Mouse (Mus musculus) MEL-GATA-1-ER (cell line): ENCODE results near the gene Adap1.

Source experiments
- DNase-seq: peaks from one replicate; pipeline ENCODE4 v3.0.0-alpha.2; 2012; ENCODE audit warnings: low read depth; ENCODE audit errors: extremely low read depth

Gene Adap1

DNA sequence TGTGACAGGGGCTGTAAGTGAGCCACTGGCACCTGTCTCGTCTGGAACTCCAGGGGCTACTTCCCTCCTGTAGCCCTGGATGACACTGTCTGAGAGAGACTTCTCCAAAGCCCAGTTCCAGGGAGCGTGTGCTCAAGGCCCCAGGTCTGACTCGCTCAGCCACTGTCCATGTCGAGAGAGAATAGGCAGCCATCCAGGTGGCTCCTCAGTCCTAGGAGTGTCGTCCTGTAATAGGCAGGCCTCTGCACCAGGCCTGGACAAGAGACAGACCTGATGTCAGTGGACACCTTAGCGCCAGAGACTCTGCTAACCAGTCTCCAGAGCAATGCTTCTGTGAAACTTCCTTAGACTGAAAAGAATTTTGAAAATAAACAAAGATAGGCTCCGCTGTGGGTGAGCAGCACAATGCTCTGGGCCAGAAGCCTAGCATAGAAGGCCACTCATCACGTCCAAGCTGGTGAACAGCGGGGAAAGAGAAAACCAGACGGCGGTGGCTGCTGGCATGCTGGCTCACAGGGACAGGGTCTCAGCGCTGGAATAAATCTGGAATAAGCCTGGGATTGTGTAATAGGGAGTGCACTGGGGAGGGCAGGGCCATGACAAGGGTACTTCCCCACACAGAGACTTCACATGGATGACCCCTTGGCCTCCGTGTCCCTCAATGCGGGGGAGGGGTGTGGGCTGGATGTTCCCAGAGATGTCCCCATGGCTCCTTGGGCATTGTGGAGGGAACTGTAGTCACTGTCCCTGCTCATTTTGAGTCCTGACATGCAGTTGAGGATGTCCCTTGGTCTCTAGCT lies 39.1 kb downstream of the Adap1 start:
- DNase-seq = no peak

DNA sequence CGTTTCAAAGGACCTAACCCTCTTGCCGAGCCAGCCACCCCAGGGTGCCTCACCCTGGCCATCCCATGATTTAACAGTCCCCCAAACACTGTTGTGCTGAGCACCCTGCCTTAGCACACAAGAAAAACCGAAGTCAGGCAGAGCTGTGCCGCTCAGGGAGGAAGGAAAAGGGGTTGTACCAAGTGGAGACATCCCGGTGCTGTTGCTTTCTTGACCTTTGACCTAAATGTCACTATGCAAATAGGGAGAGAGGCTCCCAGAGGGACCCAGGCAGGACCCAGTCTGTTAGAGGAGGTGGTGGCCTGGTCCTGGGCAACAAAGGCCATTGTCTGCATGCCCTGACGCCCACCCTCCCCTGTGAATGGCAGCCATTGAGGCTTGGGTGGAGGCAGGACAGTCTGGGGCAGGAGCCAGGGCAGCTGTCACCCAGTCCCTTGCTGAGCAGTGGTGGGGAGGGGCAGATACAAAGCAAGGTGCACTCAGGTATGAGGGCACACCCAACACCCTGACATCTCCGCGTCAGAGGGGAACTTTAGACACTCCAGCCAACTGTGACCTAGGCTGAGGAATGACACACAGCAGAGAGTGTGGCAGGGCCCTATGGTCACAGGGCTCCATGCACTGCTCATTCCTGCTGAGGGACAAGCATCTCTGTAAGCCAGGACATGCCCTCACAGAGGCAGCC lies 39.9 kb downstream of the Adap1 start:
- no peak for DNase-seq

DNA sequence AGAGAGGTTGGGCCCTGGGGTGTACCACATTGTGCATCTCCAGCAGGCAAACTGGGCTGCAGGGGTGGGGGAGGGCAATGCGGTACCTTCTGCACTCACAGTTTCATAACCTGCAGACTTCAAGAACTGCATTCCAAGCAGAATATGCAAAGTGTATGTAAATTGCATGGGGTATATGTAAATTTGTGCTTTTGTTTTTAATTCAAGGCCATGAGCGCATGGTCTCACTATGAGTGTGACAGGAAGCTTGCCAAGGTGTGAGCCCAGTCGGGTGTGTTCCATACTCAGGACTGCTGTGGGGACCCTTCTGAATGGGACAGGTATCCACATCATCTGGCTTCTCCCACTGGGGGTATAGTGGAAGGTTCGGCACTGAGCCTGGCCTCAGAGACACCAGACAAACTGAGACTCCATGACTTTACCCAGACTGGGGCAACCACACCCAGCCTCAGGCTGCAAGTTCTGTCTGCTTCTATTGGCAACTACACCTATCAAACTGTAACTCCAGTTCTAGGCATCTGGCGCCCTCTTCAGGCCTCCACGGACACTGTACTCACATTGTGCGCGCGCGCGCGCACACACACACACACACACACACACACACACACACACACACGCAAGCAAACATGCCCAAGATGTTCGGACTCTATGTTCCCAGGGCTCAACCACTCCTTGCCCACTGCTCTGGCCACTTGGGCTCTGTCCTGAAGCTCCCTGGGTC lies 41.8 kb downstream of the Adap1 start:
- no peak for DNase-seq

DNA sequence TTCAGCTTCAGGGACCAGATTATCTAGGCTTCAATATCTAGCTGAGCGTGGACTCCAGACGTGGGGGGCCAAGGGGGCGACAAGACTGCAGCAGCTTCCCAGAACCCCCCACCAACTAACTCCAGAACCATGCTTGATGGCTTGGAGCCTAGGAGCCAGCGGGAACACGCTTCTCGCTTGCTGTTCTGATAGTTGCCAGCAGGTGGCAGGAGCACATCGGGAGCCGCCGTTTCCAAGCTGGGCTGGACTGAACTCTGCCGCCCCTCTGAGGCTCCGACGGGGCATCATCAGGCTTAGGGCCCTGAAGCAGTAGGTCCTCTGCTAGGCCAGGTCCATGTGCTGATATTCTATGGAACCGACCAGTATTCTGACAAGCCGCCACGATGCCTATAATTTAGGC lies 43.2 kb downstream of the Adap1 start:
- peak; percentile 25 for DNase-seq

DNA sequence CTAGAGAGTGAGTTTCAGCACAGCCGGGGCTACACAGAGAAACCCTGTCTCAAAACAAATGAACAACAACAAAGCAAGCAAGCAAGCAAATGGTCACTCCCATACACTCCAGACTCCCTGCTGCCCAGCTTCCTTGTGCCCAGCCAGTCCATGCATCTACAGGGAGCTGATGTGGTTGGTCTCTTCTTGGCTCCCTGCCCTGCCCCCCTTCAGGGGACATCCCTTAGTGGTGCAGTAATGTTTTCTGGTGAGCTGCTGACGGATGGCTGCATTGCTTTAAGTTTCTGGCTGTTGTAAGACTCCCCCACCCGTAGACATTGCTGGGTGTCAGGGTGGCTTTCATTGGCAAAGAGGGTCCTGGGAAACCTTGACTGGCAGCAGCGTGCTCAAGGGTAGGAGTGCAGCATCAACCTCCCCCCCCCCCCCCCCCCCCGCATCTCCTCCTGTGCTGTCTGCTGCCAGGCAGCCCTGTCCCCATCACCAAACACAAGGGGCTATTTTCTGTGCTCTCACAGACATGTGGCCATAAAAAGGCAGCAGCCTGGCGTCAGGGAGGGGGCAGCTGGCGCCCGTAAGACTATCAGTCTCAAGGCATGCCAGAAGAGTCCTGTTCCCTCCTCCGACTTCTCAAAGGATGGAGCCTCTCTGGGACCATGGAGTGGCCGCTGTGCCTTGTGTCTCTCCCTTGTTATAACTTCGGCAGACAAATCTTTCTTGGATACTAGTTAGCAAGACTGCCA lies 43.9 kb downstream of the Adap1 start:
- no peak for DNase-seq

DNA sequence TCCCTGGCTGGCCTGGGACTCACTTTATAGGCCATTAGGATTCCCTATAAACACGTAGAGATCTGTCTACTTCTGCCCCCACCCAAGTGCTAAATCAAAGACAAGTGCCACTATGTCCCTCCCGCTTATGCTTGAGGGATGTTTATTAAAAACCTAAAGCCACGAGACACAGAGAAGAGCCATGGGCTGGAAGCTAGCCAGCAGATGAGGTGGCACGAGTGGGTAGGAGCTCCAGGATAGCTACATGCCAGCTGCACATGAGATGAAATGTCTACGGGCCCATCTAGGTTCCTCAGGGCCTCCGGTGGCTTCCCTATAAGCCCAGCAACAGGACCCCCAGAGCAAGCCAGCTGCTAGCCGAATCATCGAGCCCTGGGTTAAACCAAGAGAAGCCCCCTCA lies 48.1 kb downstream of the Adap1 start:
- no peak for DNase-seq

DNA sequence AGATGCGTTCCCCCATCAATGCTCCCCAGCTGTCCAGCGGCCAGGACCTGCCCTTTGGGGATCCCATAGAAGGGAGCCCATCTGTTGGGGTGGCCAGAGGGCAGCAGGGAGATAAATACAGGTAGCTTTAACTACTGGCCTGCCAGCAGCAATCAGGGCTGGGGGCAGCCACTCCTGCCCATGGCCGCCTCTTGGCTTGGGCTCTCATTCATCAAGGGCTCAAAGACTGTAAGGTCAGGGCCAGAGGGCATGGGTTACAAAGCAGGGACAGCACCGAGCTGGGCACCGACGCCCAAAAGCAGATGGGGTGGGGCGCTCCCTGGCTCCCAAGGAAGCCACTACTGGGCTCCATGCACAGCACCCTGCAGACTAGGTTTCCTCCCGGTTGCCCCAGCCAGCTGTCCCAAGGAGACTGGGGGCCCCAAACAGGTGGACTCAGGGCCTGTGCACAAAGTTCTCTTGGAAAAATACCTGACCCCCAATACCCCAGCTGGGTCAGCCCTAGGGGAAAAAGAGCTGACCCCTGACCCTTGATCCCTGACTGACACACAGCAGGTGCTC lies 53.3 kb downstream of the Adap1 start:
- no peak for DNase-seq

DNA sequence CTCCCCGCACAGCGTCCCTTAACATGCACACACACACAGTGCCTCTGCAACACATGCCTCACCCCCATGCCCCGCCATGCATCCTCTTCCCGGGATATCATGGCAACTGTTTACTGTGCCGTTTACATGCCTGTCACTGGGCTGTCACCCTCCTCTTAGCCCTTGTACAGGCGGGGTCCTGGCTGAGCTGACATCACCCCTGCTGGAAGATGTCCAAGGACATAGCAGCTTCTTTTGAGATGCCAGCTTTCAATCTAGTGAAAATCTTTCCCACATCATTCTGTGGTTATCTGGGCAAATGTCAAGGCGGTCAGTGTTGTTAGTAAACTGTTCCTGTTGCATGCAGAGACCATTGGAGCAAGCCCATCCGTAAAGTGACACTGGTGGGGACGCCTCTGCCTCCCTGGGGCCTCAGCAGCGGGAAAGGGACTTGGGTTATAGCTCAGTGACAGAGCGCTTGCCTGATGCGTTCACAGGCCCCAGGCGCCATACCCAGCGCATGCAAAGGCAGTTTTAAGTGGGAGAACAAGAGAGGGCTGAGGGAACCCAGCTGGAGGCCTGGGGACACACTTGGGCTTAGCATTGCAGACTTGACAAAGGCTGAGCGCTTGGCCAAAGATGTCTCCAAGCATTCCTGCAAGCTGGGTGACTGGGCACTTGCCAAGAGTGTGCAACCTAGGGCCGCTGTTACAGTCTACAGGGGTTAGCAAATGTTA lies 54.5 kb downstream of the Adap1 start:
- no peak for DNase-seq

DNA sequence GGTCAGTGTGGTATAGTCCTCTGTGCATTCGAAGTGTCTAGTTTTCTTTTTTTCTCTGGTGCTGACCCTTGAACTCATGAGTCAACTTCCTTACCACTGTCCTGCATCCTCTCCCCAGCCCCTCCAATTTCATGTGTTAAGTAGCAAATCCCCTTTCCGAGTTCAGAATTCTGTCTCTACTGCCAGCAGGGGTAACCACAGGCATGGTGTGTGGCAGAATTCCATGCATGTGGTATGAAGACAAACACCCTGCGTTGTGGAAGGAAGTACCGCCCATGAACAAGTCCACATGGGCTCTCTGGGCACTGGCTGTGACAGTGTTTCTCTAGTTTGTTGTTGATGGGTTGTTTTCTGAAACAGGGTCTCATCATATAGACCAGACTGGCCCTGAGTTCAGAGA lies 57.8 kb downstream of the Adap1 start:
- DNase-seq = no peak

DNA sequence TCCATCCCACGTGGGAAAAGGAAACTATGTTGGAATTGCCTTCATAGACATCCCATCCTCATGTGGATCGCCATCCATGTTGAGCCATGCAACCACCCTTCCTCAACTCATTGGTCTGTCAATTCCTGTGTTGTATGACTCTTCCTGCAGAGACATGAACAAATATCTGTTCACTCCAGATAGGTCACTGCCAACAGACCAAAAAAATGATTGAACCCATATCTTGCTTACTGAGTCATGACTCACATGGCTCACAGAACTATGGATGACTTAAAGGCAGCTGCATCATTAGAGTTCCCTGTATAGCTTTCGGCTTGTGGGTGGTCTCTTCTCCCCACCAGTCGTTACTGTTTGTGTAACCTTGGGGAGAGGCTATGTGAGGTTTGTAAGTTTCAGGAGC lies 64.0 kb downstream of the Adap1 start:
- DNase-seq = no peak

DNA sequence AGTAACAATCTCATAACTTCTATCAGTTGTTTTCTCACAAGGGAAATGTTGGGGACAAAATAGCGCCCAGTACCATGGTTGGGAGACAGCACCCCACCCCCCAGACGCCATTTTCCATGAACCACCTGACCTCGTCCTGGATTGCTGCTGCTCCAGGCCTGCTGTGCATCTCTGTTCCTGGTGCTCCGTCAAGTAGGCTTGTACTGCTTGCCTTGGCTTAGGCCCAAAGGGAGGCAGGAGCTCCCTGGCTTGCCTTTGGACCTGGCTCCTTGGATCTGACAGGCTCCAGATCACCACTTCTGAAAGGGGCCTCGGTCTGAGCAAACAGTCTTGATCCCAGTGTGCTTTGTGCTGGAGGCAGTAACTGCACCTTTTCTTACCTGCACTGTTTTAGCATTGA lies 65.6 kb downstream of the Adap1 start:
- no peak for DNase-seq

DNA sequence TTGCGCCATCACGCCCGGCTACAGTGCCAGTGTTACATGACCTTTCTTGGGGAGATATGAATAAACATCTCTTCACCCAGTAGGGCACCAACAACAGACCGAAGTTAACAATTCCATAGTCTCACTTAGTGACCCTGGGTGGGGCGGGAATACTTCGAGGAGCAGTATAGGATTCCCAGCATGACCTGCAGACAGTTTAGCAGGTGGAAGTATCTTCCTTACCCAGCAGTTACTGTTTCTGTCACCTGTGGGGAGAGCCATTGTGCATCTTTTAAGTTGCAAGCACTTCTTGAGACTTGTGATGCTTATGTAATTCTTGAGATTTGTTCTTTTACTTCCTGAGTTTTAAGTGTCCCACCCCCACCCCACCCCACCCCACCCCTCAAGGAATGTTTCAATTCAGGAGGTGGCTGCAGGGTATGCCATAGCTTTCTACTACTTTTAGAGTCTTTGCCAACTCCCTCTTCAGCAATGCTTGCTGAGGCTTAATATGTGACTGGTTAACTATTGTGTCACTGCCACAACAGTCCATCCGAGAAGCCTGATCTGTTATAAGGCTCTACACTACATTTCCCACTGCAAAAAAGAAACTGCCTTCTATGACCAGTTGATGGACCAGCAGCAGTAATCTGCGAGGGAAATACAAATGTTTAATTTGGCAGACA lies 66.9 kb downstream of the Adap1 start:
- no peak for DNase-seq

DNA sequence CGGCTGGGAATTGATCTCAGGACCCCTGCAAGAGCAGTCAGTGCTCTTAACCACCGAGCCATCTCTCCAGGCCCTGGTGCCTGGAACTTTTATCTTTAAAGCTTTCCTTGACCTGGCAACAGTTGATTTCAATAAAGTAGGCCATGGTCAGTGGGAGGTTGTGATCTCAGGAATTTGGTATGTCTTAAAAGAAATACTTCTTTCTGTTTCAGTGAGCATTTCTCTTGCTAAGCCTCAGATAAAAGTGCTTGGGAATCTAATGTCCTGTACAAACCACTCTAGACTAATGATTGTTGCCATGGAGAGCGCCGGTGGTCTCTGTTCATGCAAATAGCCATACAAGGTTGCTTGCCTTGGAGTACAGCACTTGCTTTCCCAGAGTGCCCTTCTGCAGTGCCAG lies 67.6 kb downstream of the Adap1 start:
- no peak for DNase-seq

DNA sequence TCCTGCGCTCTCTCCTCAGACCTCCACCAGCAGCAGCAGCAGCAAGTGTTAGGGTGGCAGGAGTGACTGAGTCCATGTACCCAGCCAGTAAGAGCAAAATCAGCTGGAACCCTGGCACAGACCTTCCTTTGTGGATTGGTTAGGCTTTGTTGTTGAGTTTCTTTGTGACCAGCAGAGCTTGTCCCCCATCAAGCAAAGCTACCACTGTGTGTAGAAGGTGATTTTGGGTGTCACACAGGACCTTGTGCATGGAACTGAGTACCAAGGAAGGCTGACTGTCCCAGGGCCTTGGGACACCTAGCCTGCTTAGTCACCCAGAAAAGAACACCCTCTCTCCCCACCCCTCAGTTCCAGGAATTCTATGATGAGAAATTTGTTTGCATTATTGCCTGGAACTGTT lies 68.2 kb downstream of the Adap1 start:
- no peak for DNase-seq

DNA sequence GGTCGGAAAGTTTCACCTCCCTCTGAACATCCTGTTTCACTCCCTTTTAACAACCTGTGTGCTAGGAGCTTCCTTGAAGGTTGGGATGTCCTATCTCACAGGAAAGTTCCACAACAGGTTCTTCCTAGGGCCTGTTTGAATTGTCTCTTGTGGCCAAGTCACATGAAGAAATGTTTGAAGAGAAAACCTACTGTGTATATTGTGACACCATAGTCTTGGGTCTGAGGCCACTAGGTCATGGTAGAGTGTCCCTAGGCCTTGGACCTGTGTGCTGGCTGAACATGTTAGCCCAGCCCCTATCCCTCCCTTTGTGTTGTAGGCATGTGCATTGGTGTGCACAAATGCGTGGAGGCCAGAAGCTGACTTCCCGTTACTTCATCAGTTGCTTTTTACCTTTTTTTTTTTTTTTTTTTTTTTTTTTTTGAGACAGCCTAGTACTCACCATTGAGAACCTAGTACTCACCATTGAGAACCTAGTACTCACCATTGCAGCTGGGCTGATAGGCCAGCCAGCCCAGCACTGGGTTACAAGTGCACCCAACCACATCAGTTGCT lies 69.1 kb downstream of the Adap1 start:
- DNase-seq = no peak

DNA sequence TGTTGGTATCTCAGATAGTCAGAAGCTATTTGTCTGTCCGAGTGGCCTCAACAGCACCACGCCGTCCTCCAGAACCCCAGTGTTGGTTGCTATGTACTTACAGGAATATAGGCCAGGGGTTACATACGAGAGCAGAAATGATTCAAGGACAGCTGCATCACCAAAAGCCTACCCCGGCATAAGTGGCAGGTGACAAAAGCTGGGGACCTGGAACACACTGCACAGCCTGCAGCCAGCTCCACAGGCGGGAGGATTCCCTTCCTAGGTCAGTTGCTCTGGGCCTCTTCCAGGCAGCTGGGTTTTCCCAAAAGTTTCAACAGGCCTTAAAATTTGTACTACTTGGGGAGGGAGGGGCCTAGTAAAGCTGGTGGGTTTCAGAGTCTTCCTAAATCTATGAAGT lies 69.6 kb downstream of the Adap1 start:
- no peak for DNase-seq

DNA sequence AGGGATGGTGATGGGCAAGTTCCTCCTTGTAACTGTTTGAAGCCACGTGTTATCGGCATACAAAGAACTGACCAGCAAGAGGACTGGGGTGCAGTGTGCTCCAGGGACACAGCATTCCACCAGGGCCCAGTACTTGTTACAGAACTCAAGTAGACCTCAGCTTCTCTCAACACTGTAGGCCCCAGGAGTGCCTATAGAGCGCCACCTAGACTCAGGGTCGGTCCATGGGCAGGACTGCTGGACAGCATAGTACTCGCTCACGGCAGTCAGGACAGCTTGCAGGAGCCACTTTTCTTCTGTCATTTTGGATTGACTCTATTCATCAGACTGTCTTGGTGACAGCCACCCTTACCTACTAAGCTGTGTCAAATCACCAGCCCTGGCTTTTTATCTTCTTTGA lies 70.5 kb downstream of the Adap1 start:
- DNase-seq = no peak

DNA sequence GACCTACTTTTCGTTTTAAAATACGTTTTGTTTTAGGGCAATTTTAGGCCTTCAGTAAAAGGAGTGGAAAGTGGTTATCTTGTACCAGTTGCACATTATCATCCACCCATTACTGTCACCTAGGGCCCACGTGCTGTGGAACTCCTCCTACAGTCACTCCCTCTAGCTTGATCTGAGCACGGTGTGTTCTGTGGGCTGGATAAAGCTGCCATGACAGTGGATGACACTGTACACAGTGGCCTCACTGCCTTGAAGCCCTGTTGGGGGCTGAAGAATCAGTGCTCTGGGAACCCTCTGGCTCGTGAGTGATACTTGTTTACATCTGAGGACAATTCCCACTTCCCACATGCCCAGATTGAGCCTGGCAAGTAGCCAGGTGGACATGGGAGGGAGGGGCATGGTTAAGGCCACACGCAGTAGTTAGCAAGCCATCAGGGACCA lies 72.1 kb downstream of the Adap1 start:
- DNase-seq = peak; percentile 52

DNA sequence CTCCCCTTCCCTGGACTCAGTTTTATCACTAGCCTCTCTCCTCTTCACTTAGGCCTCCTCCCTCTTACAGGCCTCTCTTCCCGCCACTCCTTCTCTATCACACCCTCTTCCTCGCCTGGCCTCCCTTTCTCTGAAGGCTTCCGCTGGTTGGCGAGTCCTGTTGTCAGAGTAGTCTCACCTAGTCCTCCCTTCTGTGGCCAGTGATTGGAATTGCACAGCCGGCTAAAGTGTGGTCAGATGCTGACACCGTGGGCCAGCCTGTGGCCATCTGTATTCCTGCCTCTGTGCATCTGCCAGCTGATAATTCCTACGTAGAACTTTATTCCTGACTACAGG lies 72.5 kb downstream of the Adap1 start:
- no peak for DNase-seq
